Mouse (Mus musculus): ENCODE measurements around the gene Pfas. TPM values are rescaled to one million over a fixed set of nuclear protein-coding genes. Genes with fewer than 3 reads are reported as not detected.
"Not testable (repeated sequence)": the region's sequence is repeated elsewhere in the genome, so short reads cannot be mapped to it uniquely, and the experiment has no call there.

Pfas gene
- polyA plus RNA-seq, 1 experiment from 2014 or later = 24.0 TPM

GRCm38 (mm10) chr11:69009508-69009907, 1.2 kb upstream of the Pfas start:
- Histone ChIP-seq H3K4me3 (ENCODE audit: low read depth, low read length) (no peak overlapping the region), H3K27ac (ENCODE audit: low read depth, low read length) (no peak overlapping the region), H3K27me3 (ENCODE audit: control insufficient read depth, insufficient read depth, low read length) (no peaks in the 10 kb centered on the region), H3K9ac (ENCODE audit: low read depth, low read length) (no peak overlapping the region), H3K4me1 (ENCODE audit: control insufficient read depth, insufficient read depth, low read length) (peaks cover 12% of the 10 kb centered on the region), H3K9me3 (replicated peaks; ENCODE audit: control insufficient read depth, low read length) (no peaks in the 10 kb centered on the region), H3K4me2 (no peak overlapping the region), H3K36me3 (ENCODE audit: control insufficient read depth, insufficient read depth, low read length) (no peaks in the 10 kb centered on the region)
- no peak for ATAC-seq (replicated peaks; ENCODE audit: insufficient number of reproducible peaks, low FRiP score, low TSS enrichment)
- WGBS (ENCODE audit: insufficient replicate concordance) = 94% methylated on average over 1 of the region's 1 CpGs

- not testable (repeated sequence) for H3K9ac ChIP-seq (ENCODE audit: low read depth, low read length); H3K9me3 ChIP-seq (replicated peaks; ENCODE audit: control insufficient read depth, low read length)
- peaks cover 12% of the 10 kb centered on the region for H3K4me1 ChIP-seq (ENCODE audit: control insufficient read depth, insufficient read depth, low read length)
Measured at GRCm38 (mm10) chr11:69006575-69006974, 1.7 kb downstream of the Pfas start.

DNA sequence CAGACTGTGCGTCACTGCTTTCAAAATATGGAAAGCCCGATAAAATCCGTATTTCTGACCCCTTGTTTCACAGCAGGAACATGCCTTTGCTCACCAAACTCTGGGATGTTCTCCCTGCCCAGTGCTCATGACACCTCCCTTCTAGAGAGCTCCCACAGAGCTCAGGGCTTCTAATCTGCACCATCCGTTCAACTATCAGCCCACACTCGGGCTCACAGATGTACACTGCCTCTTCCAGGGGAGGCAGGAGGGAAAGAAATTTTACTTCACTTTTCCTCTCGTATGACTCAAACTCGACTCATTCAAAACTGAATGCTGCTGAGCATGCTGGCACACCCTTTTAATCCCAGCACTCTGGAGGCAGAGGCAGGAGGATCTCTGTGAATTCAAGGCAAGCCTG, 3.1 kb downstream of the Pfas start:
- Histone ChIP-seq H3K9me3 (replicated peaks; ENCODE audit: control insufficient read depth, low read length) (no peaks in the 10 kb centered on the region), H3K4me1 (ENCODE audit: control insufficient read depth, insufficient read depth, low read length) (peaks cover 7% of the 10 kb centered on the region), H3K4me3 (ENCODE audit: low read depth, low read length) (no peak overlapping the region), H3K36me3 (ENCODE audit: control insufficient read depth, insufficient read depth, low read length) (peaks cover 20% of the 10 kb centered on the region), H3K27ac (ENCODE audit: low read depth, low read length) (no peak overlapping the region), H3K4me2 (no peak overlapping the region), H3K27me3 (ENCODE audit: control insufficient read depth, insufficient read depth, low read length) (no peaks in the 10 kb centered on the region), H3K9ac (ENCODE audit: low read depth, low read length) (no peak overlapping the region)
- 84% methylated on average over 7 of the region's 7 CpGs for WGBS (ENCODE audit: insufficient replicate concordance)
- ATAC-seq (replicated peaks; ENCODE audit: insufficient number of reproducible peaks, low FRiP score, low TSS enrichment) = no peak

More at GRCm38 (mm10) chr11:69006575-69006974, 1.7 kb downstream of the Pfas start:
- not testable (repeated sequence) for H3K27ac ChIP-seq (ENCODE audit: low read depth, low read length); ATAC-seq (replicated peaks; ENCODE audit: insufficient number of reproducible peaks, low FRiP score, low TSS enrichment); H3K4me3 ChIP-seq (ENCODE audit: low read depth, low read length); H3K4me2 ChIP-seq; H3K36me3 ChIP-seq (ENCODE audit: control insufficient read depth, insufficient read depth, low read length); H3K27me3 ChIP-seq (ENCODE audit: control insufficient read depth, insufficient read depth, low read length)

DNA sequence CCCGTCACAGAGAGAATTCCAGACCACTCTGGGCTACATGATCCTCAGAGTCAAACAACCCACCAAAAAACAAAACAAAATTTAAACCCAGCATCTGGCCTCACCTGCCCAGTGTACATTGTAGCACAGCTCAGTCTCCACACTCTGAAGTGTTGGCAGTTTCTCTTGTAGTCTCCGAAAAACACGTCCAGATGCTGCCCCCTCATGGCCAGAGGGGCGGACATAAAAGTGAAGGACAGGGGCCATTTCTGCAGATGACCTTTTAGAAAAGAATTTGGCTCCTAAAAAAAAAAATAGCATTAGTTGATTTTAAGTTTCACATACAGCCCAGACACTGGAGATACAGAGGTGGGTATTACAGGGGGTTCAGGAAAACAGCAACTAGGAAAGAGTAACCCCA, 4.7 kb downstream of the Pfas start:
- Histone ChIP-seq H3K4me1 (ENCODE audit: control insufficient read depth, insufficient read depth, low read length) (peaks cover 7% of the 10 kb centered on the region), H3K36me3 (ENCODE audit: control insufficient read depth, insufficient read depth, low read length) (peaks cover 23% of the 10 kb centered on the region), H3K4me2 (no peak overlapping the region), H3K27me3 (ENCODE audit: control insufficient read depth, insufficient read depth, low read length) (no peaks in the 10 kb centered on the region), H3K4me3 (ENCODE audit: low read depth, low read length) (no peak overlapping the region), H3K27ac (ENCODE audit: low read depth, low read length) (no peak overlapping the region), H3K9me3 (replicated peaks; ENCODE audit: control insufficient read depth, low read length) (no peaks in the 10 kb centered on the region), H3K9ac (ENCODE audit: low read depth, low read length) (0 out of 2 replicates have a peak overlapping the region, but pooled peaks have one; percentile 10)
- no peak for ATAC-seq (replicated peaks; ENCODE audit: insufficient number of reproducible peaks, low FRiP score, low TSS enrichment)
- 53% methylated on average over 4 of the region's 4 CpGs for WGBS (ENCODE audit: insufficient replicate concordance)

DNA sequence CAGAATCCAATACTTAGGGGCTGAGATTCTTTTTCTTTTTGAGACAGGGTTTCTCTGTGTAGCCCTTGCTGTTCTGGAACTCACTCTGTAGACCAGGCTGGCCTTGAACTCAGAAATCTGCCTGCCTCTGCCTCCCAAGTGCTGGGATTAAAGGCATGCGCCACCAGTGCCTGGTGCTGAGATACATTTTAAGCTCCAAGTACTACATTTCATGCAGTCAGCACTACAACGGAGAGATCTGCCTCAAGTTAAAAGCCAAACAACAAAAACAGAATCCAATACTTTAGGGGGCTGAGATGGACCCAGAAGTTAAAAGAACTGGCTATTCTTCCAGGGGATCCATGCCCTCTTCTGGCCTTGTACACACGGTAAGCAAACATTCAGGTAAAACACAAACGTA, 5.5 kb downstream of the Pfas start:
- not testable (repeated sequence) for H3K4me2 ChIP-seq; H3K4me3 ChIP-seq (ENCODE audit: low read depth, low read length); H3K27me3 ChIP-seq (ENCODE audit: control insufficient read depth, insufficient read depth, low read length); H3K27ac ChIP-seq (ENCODE audit: low read depth, low read length); H3K9me3 ChIP-seq (replicated peaks; ENCODE audit: control insufficient read depth, low read length); H3K9ac ChIP-seq (ENCODE audit: low read depth, low read length); ATAC-seq (replicated peaks; ENCODE audit: insufficient number of reproducible peaks, low FRiP score, low TSS enrichment); H3K4me1 ChIP-seq (ENCODE audit: control insufficient read depth, insufficient read depth, low read length)
- peaks cover 23% of the 10 kb centered on the region for H3K36me3 ChIP-seq (ENCODE audit: control insufficient read depth, insufficient read depth, low read length)
- WGBS (ENCODE audit: insufficient replicate concordance) = 94% methylated on average over 4 of the region's 4 CpGs

DNA sequence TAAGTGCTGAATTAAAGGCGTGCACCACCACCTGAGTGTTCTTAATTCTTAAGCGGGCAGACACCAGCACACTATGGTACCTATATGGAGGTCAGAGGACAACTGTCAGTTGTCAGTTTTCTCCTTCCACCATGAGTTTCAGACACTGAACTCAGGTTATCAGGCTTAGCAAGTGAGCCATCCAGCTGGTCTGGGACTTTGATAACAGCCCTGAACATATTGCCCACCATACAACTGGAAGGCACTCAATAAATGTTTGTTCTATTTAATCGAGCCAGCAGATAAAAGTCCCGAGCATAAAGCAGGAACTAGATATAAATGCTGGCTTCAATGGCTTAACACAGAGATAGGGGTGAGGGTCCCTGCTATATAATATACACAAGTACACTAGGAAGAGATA, 11.2 kb downstream of the Pfas start:
- no peak overlapping the region for H3K4me2 ChIP-seq
- 84% methylated on average over 4 of the region's 4 CpGs for WGBS (ENCODE audit: insufficient replicate concordance)
- no peak for ATAC-seq (replicated peaks; ENCODE audit: insufficient number of reproducible peaks, low FRiP score, low TSS enrichment)
- no peaks in the 10 kb centered on the region for H3K27me3 ChIP-seq (ENCODE audit: control insufficient read depth, insufficient read depth, low read length)
- H3K4me1 ChIP-seq (ENCODE audit: control insufficient read depth, insufficient read depth, low read length) = no peaks in the 10 kb centered on the region
- H3K9me3 ChIP-seq (replicated peaks; ENCODE audit: control insufficient read depth, low read length) = no peaks in the 10 kb centered on the region
- H3K9ac ChIP-seq (ENCODE audit: low read depth, low read length) = no peak overlapping the region
- H3K4me3 ChIP-seq (ENCODE audit: low read depth, low read length) = no peak overlapping the region
- H3K36me3 ChIP-seq (ENCODE audit: control insufficient read depth, insufficient read depth, low read length) = peaks cover 43% of the 10 kb centered on the region
- no peak overlapping the region for H3K27ac ChIP-seq (ENCODE audit: low read depth, low read length)

DNA sequence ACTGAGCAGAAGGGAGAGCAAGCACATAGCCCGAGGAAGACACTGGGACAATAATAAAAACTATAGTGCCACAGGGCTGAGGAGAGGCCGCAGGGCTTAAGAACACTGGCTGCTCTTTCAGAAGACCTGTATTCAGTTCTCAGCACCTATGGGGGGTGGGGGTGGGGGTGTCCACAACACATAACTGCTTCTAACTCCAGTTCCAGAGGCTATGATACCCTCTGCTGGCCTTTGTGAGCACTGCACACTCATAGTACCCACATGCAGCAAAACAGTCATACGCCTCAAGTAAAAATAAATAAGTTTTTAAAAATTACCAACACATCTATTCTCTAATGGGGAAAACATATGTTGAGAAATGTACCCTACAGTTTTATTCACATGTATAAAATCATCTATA, 13.9 kb downstream of the Pfas start:
- H3K9ac ChIP-seq (ENCODE audit: low read depth, low read length) = no peak overlapping the region
- no peaks in the 10 kb centered on the region for H3K27me3 ChIP-seq (ENCODE audit: control insufficient read depth, insufficient read depth, low read length)
- ATAC-seq (replicated peaks; ENCODE audit: insufficient number of reproducible peaks, low FRiP score, low TSS enrichment) = no peak; the same call in 1 of the 2 replicates
- no peaks in the 10 kb centered on the region for H3K9me3 ChIP-seq (replicated peaks; ENCODE audit: control insufficient read depth, low read length)
- WGBS (ENCODE audit: insufficient replicate concordance) = 91% methylated on average over 3 of the region's 3 CpGs
- no peak overlapping the region for H3K27ac ChIP-seq (ENCODE audit: low read depth, low read length)
- H3K36me3 ChIP-seq (ENCODE audit: control insufficient read depth, insufficient read depth, low read length) = peaks cover 39% of the 10 kb centered on the region
- H3K4me1 ChIP-seq (ENCODE audit: control insufficient read depth, insufficient read depth, low read length) = no peaks in the 10 kb centered on the region
- H3K4me2 ChIP-seq = no peak overlapping the region
- H3K4me3 ChIP-seq (ENCODE audit: low read depth, low read length) = no peak overlapping the region

- H3K9ac ChIP-seq (ENCODE audit: low read depth, low read length) = no peak overlapping the region
- no peak overlapping the region for H3K4me2 ChIP-seq
- no peak overlapping the region for H3K4me3 ChIP-seq (ENCODE audit: low read depth, low read length)
- H3K27ac ChIP-seq (ENCODE audit: low read depth, low read length) = no peak overlapping the region
- H3K27me3 ChIP-seq (ENCODE audit: control insufficient read depth, insufficient read depth, low read length) = no peaks in the 10 kb centered on the region
- H3K4me1 ChIP-seq (ENCODE audit: control insufficient read depth, insufficient read depth, low read length) = no peaks in the 10 kb centered on the region
- peaks cover 44% of the 10 kb centered on the region for H3K36me3 ChIP-seq (ENCODE audit: control insufficient read depth, insufficient read depth, low read length)
- no peaks in the 10 kb centered on the region for H3K9me3 ChIP-seq (replicated peaks; ENCODE audit: control insufficient read depth, low read length)
- ATAC-seq (replicated peaks; ENCODE audit: insufficient number of reproducible peaks, low FRiP score, low TSS enrichment) = no peak
- WGBS (ENCODE audit: insufficient replicate concordance) = 93% methylated on average over 7 of the region's 7 CpGs
Measured at GRCm38 (mm10) chr11:68993122-68993521, 15.1 kb downstream of the Pfas start.

DNA sequence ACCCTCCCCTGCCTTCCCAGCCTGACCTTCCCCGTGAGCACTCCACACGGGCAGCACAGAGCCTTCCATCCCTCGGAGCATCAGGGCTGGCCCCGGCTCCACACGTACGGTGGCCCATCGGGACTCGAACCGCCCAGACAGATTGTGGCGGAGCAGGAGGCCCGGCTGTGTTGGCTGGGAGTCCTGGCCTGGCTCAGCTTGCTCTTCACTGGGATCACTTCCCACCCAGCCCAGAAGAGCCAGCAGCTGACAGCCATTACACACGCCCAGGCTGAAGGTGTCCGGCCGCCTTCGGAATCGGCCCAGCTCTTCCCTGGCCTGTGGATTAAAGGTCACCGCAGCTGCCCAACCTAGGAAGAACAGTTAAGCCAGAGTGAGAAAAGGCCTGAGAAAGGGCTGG, 19.9 kb downstream of the Pfas start:
- H3K36me3 ChIP-seq (ENCODE audit: control insufficient read depth, insufficient read depth, low read length) = peaks cover 32% of the 10 kb centered on the region
- H3K9ac ChIP-seq (ENCODE audit: low read depth, low read length) = no peak overlapping the region
- no peaks in the 10 kb centered on the region for H3K4me1 ChIP-seq (ENCODE audit: control insufficient read depth, insufficient read depth, low read length)
- no peak overlapping the region for H3K4me2 ChIP-seq
- H3K27me3 ChIP-seq (ENCODE audit: control insufficient read depth, insufficient read depth, low read length) = no peaks in the 10 kb centered on the region
- no peak overlapping the region for H3K27ac ChIP-seq (ENCODE audit: low read depth, low read length)
- ATAC-seq (replicated peaks; ENCODE audit: insufficient number of reproducible peaks, low FRiP score, low TSS enrichment) = no peak
- 90% methylated on average over 17 of the region's 17 CpGs for WGBS (ENCODE audit: insufficient replicate concordance)
- no peak overlapping the region for H3K4me3 ChIP-seq (ENCODE audit: low read depth, low read length)
- H3K9me3 ChIP-seq (replicated peaks; ENCODE audit: control insufficient read depth, low read length) = no peaks in the 10 kb centered on the region
